ENCODE assay signal across 8 mouse cellular contexts in genomic region chr17:56858216-56858615, GRCm38 (mm10). TPM values are rescaled to one million over a fixed set of nuclear protein-coding genes. Genes with fewer than 3 reads are reported as not detected.
DNase-seq lines count a peak whose midpoint lies in the region; ATAC-seq and TF ChIP-seq lines count a peak whose summit lies in the region.

No protein-coding gene starts in this region.

- peak; percentile 92 for TF ChIP-seq CTCF in liver, adult 2 months (IDR thresholded peaks at IDR 0.05; ENCODE audit: low read depth, low read length)

- H3K4me1 ChIP-seq in ES-E14 (ENCODE audit: control insufficient read depth in 2 of 2, insufficient read depth in 2 of 2, low read length in 2 of 2, poor library complexity in 1 of 2), result peaks cover 8 to 13% of the 10 kb centered on the region in 2 experiments
- H3K4me1 ChIP-seq in intestine, embryonic 15.5 days (replicated peaks), result 0 out of 2 replicates have a peak, but pooled peaks cover 2% of the 10 kb centered on the region
- H3K4me1 ChIP-seq in liver, adult 2 months (ENCODE audit: control insufficient read depth, insufficient read depth, low read length), result no peaks in the 10 kb centered on the region

- H3K79me2 ChIP-seq in liver, adult 2 months (ENCODE audit: control insufficient read depth, insufficient read depth, low read length), result no peaks in the 10 kb centered on the region

- no peak overlapping the region for H3K9ac ChIP-seq in ES-E14 (ENCODE audit: insufficient read depth, low read depth, low read length, poor library complexity, severe bottlenecking)
- no peak overlapping the region for H3K9ac ChIP-seq in intestine, embryonic 15.5 days
- H3K9ac ChIP-seq in liver, adult 2 months (ENCODE audit: low read depth, low read length), result no peak overlapping the region

- no peak overlapping the region for H3K4me3 ChIP-seq in ES-E14 (ENCODE audit: insufficient read depth in 1 of 2, low read depth in 1 of 2, low read length in 2 of 2, poor library complexity in 1 of 2, severe bottlenecking in 1 of 2)
- no peak overlapping the region for H3K4me3 ChIP-seq in intestine, embryonic 15.5 days (replicated peaks)
- H3K4me3 ChIP-seq in liver, adult 2 months (ENCODE audit: insufficient read depth, low read depth, low read length), result no peak overlapping the region

- DNase-seq in 416B (ENCODE audit: low read depth) (peak; percentile 76), ES-E14 (ENCODE audit: low read depth, low spot score) (peak; percentile 84)
- DNase-seq in cerebellum, adult 11-12 months, result peak; percentile 12
- peak; percentile 64 for DNase-seq in gastrocnemius, adult 18-20 months (ENCODE audit: low spot score)
- DNase-seq in liver, adult 2 months (ENCODE audit: extremely low read depth, low read depth, low spot score), result peak; percentile 42
- DNase-seq in ovary, postnatal 36 days (ENCODE audit: low spot score), result peak; percentile 73
- peak; percentile 85 for DNase-seq in thymus, postnatal 4 days

- WGBS in intestine, embryonic 15.5 days, result 53% methylated on average over 4 of the region's 4 CpGs
- WGBS in liver, adult 2 months, result 44% methylated on average over 4 of the region's 4 CpGs

- no peaks in the 10 kb centered on the region for H3K27me3 ChIP-seq in intestine, embryonic 15.5 days (replicated peaks)
- H3K27me3 ChIP-seq in liver, adult 2 months (ENCODE audit: control insufficient read depth, insufficient read depth, low read length), result no peaks in the 10 kb centered on the region

- ATAC-seq in intestine, embryonic 15.5 days, result no peak; the same call in 1 of the 2 replicates

- H3K4me2 ChIP-seq in intestine, embryonic 15.5 days (replicated peaks), result no peak overlapping the region

- no peaks in the 10 kb centered on the region for H3K36me3 ChIP-seq in ES-E14 (ENCODE audit: control insufficient read depth, insufficient read depth, low read length, poor library complexity, severe bottlenecking)
- no peaks in the 10 kb centered on the region for H3K36me3 ChIP-seq in intestine, embryonic 15.5 days
- H3K36me3 ChIP-seq in liver, adult 2 months (ENCODE audit: control insufficient read depth, insufficient read depth, low read length), result no peaks in the 10 kb centered on the region

- no peak overlapping the region for H3K27ac ChIP-seq in ES-E14 (ENCODE audit: insufficient read depth, low read depth, low read length, poor library complexity, severe bottlenecking)
- H3K27ac ChIP-seq in intestine, embryonic 15.5 days, result 0 out of 2 replicates have a peak overlapping the region, but pooled peaks have one; percentile 32
- no peak overlapping the region for H3K27ac ChIP-seq in liver, adult 2 months (replicated peaks; ENCODE audit: insufficient read depth, low read depth, low read length)

- H3K9me3 ChIP-seq in ES-E14 (ENCODE audit: control insufficient read depth, insufficient read depth, low read depth, low read length), result no peaks in the 10 kb centered on the region
- no peaks in the 10 kb centered on the region for H3K9me3 ChIP-seq in intestine, embryonic 15.5 days

- no peak for TF ChIP-seq POLR2A in liver, adult 2 months (IDR thresholded peaks at IDR 0.05; ENCODE audit: extremely low read depth, insufficient read depth, low read length)

- in situ Hi-C loops in ES-E14 (cut with MboI; ENCODE audit: low sequenced_read_pairs in 2 of 2, unreplicated experiment in 2 of 2), result no loop called here

TF ChIP-seq in ES-E14, 5 proteins besides CTCF, POLR2A, EP300 and RAD21:
- no peak for TF ChIP-seq MAFK (IDR thresholded peaks at IDR 0.05; ENCODE audit: insufficient read depth, low read depth, low read length)
- TF ChIP-seq ZC3H11A (IDR thresholded peaks at IDR 0.05; ENCODE audit: borderline replicate concordance, low read depth, low read length), result peak; percentile 87; the same call in 1 of the 2 replicates
- no peak for TF ChIP-seq CHD2 (IDR thresholded peaks at IDR 0.05; ENCODE audit: low read depth, low read length)
- peak; percentile 15; the same call in 1 of the 2 replicates for TF ChIP-seq HCFC1 (IDR thresholded peaks at IDR 0.05; ENCODE audit: borderline replicate concordance, insufficient read depth, low read length)
- no peak for TF ChIP-seq ZNF384 (IDR thresholded peaks at IDR 0.05; ENCODE audit: low read depth, low read length)

RNA-seq across cellular contexts. Expression of gene Acsbg2, which starts 16.0 kb away (rescaled TPM):
- total RNA-seq in ES-E14 (2012; rRNA removed), result 0.58 and 0.90 TPM in 2 replicates
- total RNA-seq in gastrocnemius, adult 18-20 months (2021), result not detected
- polyA plus RNA-seq in intestine, embryonic 15.5 days (2015; fragmentation: Nextera tagmentation; extraction: Ambion mirVana), result not detected in 2 replicates
- total RNA-seq in liver, adult 2 months (2014; rRNA removed), result not detected in 2 replicates
- not detected in 2 replicates for polyA plus RNA-seq in liver, adult 2 months (2012; rRNA removed)

RNA-seq across cellular contexts. Expression of gene 1700061G19Rik, which starts 17.1 kb away (rescaled TPM):
- total RNA-seq in ES-E14 (2012; rRNA removed), result 17.3 and 24.0 TPM in 2 replicates
- total RNA-seq in gastrocnemius, adult 18-20 months (2021), result not detected
- 0.15 and 0.19 TPM in 2 replicates for polyA plus RNA-seq in intestine, embryonic 15.5 days (2015; fragmentation: Nextera tagmentation; extraction: Ambion mirVana)
- total RNA-seq in liver, adult 2 months (2014; rRNA removed), result not detected in 2 replicates
- 0.02 TPM in 1 of 2 replicates, not detected in the other for polyA plus RNA-seq in liver, adult 2 months (2012; rRNA removed)

RNA-seq across cellular contexts. Expression of gene Rfx2, which starts 27.4 kb away (rescaled TPM):
- 15.8 and 22.5 TPM in 2 replicates for total RNA-seq in ES-E14 (2012; rRNA removed)
- total RNA-seq in gastrocnemius, adult 18-20 months (2021), result 1 to 10 TPM; 2.1 to 3.1 TPM
- 3.1 and 4.4 TPM in 2 replicates for polyA plus RNA-seq in intestine, embryonic 15.5 days (2015; fragmentation: Nextera tagmentation; extraction: Ambion mirVana)
- 0.18 and 0.54 TPM in 2 replicates for total RNA-seq in liver, adult 2 months (2014; rRNA removed)
- 0.87 and 1.0 TPM in 2 replicates for polyA plus RNA-seq in liver, adult 2 months (2012; rRNA removed)

Comparison
In these comparisons a context has a peak if more than half of its experiments do, and no peak if none do; other contexts are left out.
1. DNase-seq: peak in every context shown above with its lines; median percentile 85 in thymus, postnatal 4 days; 84 in ES-E14; 76 in 416B; 73 in ovary, postnatal 36 days; 64 in gastrocnemius, adult 18-20 months; 42 in liver, adult 2 months; 12 in cerebellum, adult 11-12 months.
2. RNA of gene 1700061G19Rik, which starts 17.1 kb away (total RNA-seq): 17.3 to 24.0 TPM in ES-E14; not detected in gastrocnemius, adult 18-20 months and not detected in liver, adult 2 months; every median in the first group is over 10 times any median in the second.